Mouse (Mus musculus) left cerebral cortex, adult 9 months (tissue): Measurements from ENCODE around the gene Asb5.
"Not testable (repeated sequence)": the region's sequence is repeated elsewhere in the genome, so short reads cannot be mapped to it uniquely, and the experiment has no call there.

Experiments used
- DNase-seq, 2 experiments: peaks; one replicate each; pipeline ENCODE4 v3.0.0; 2022; ENCODE audit warnings: low spot score in 2 of 2

The Asb5 gene

GRCm38 (mm10) chr8:54537285-54537684 lies 7.9 kb downstream of the Asb5 start:
- DNase-seq = no peak

GRCm38 (mm10) chr8:54541331-54541730 lies 12.0 kb downstream of the Asb5 start:
- DNase-seq = no peak

GRCm38 (mm10) chr8:54548383-54548782 lies 19.0 kb downstream of the Asb5 start:
- no peak for DNase-seq

- DNase-seq = no peak
Observed at GRCm38 (mm10) chr8:54550026-54550574, 20.7 kb downstream of the Asb5 start.

GRCm38 (mm10) chr8:54554921-54555320 lies 25.5 kb downstream of the Asb5 start:
- no peak for DNase-seq

GRCm38 (mm10) chr8:54562137-54562536 lies 32.8 kb downstream of the Asb5 start:
- no peak for DNase-seq

- no peak for DNase-seq
Observed at GRCm38 (mm10) chr8:54565181-54565580, 35.8 kb downstream of the Asb5 start.

GRCm38 (mm10) chr8:54565603-54566260 lies 36.4 kb downstream of the Asb5 start:
- no peak for DNase-seq

GRCm38 (mm10) chr8:54567168-54567567 lies 37.8 kb downstream of the Asb5 start:
- DNase-seq = no peak

- DNase-seq = no peak
Observed at GRCm38 (mm10) chr8:54570618-54571609, 41.5 kb downstream of the Asb5 start.

- DNase-seq = no peak
Observed at GRCm38 (mm10) chr8:54581436-54581835, 52.1 kb downstream of the Asb5 start.

- DNase-seq = no peak
Observed at GRCm38 (mm10) chr8:54582886-54583285, 53.5 kb downstream of the Asb5 start.

- peak in 1 of 2 experiments; percentile 40 for DNase-seq
Observed at GRCm38 (mm10) chr8:54594634-54595033, 65.3 kb downstream of the Asb5 start.

- no peak for DNase-seq
Observed at GRCm38 (mm10) chr8:54596051-54596450, 66.7 kb downstream of the Asb5 start.

GRCm38 (mm10) chr8:54596940-54597339 lies 67.6 kb downstream of the Asb5 start:
- DNase-seq = peak in 1 of 2 experiments; percentile 23

- DNase-seq = no peak
Observed at GRCm38 (mm10) chr8:54597386-54597785, 68.0 kb downstream of the Asb5 start.

- DNase-seq = peak in 1 of 2 experiments; percentile 53
Observed at GRCm38 (mm10) chr8:54600671-54601251, 71.4 kb downstream of the Asb5 start, which contains the start of gene Spata4. Gene Spata4 (plus strand): TSS chr8:54600781.

- DNase-seq = no peak
Observed at GRCm38 (mm10) chr8:54603440-54603839, 74.1 kb downstream of the Asb5 start.

GRCm38 (mm10) chr8:54609336-54609735 lies 80.0 kb downstream of the Asb5 start:
- DNase-seq = no peak

- DNase-seq = no peak
Observed at GRCm38 (mm10) chr8:54610238-54610637, 80.9 kb downstream of the Asb5 start.

GRCm38 (mm10) chr8:54616710-54617109 lies 87.3 kb downstream of the Asb5 start:
- not testable (repeated sequence) for DNase-seq
